Mouse (Mus musculus) heart, adult 2 months (tissue): ENCODE data around the gene Mycbpap. TPM values are rescaled to one million over a fixed set of nuclear protein-coding genes. Genes with fewer than 3 reads are reported as not detected.

Experiments used
- DNase-seq, 2 experiments: peaks; one replicate each; pipeline ENCODE4 v3.0.0; 2021
- H3K27ac ChIP-seq: fragments of 200-600 bp; 2 replicates; pipeline ENCODE4 v1.8.1; 2022
- H3K27me3 ChIP-seq: fragments of 200-500 bp; 2 replicates; pipeline ENCODE4 v1.6.1; 2012; ENCODE audit warnings: mild to moderate bottlenecking, low read length, inconsistent platforms, mixed read lengths; ENCODE audit not compliant: control insufficient read depth, insufficient read depth
- H3K36me3 ChIP-seq: fragments of 200-500 bp; 2 replicates; pipeline ENCODE4 v1.6.1; 2012; ENCODE audit warnings: low read length, inconsistent platforms; ENCODE audit not compliant: control insufficient read depth, insufficient read depth
- H3K4me1 ChIP-seq: fragments of 200-500 bp; 2 replicates; pipeline ENCODE4 v1.6.1; 2011; ENCODE audit warnings: low read length; ENCODE audit not compliant: control insufficient read depth, insufficient read depth
- H3K4me3 ChIP-seq: fragments of 200-600 bp; 2 replicates; pipeline ENCODE4 v1.8.1; 2022
- H3K79me2 ChIP-seq: fragments of 200-500 bp; replicated peaks from 2 replicates; pipeline ENCODE4 v1.6.1; 2012; ENCODE audit warnings: mild to moderate bottlenecking, inconsistent platforms, low read length, moderate library complexity, mixed read lengths; ENCODE audit not compliant: control insufficient read depth, insufficient read depth
- H3K9ac ChIP-seq: fragments of 200-500 bp; 2 replicates; pipeline ENCODE4 v1.6.1; 2012; ENCODE audit warnings: low read depth, mild to moderate bottlenecking, control low read depth, inconsistent platforms, low read length, mixed read lengths
- CTCF ChIP-seq: fragments of 200-600 bp; IDR thresholded peaks from 2 replicates; pipeline ENCODE4 v1.8.1; 2022; ENCODE audit warnings: antibody characterized with exemption, mild to moderate bottlenecking, moderate library complexity
- EP300 ChIP-seq: fragments of 200-500 bp; IDR thresholded peaks from 2 replicates; pipeline ENCODE4 v1.6.1; 2011; ENCODE audit warnings: low read depth, low read length, control low read depth; ENCODE audit not compliant: insufficient read depth
- POLR2A ChIP-seq: fragments of 200-500 bp; IDR thresholded peaks from 2 replicates; pipeline ENCODE4 v1.6.1; 2011; ENCODE audit warnings: mild to moderate bottlenecking, low read depth, low read length, control low read depth; ENCODE audit not compliant: insufficient read depth
- WGBS: fragments of 180-500 bp; shearing (Covaris S2); methylation state at CpG from one replicate; pipeline ENCODE4 v1.1.7; 2018; 5-methylcytosine and 5-hydroxymethylcytosine counted together
- intact Hi-C: fragments of 180-260 bp; cut with DNase I; formaldehyde crosslinking; loops from one replicate; pipeline ENCODE4 v1.15.1; 2025
- long read RNA-seq: library from polyadenylated mRNA; stranded (forward); transcript quantifications from one replicate; pipeline ENCODE4 v2.0.0, GENCODE M21; 2021
- polyA plus RNA-seq: library from polyadenylated mRNA; depleted of rRNA; stranded (reverse); fragments of >200 nt; gene quantifications from 2 replicates; pipeline ENCODE4 v1.2.3, GENCODE M21; 2012; rRNA removed
- total RNA-seq, 2 experiments: library from RNA; stranded (reverse); gene quantifications; 2 replicates each; pipeline ENCODE4 v1.2.3; 2021

The Mycbpap gene
- total RNA-seq (1 to 10 TPM in 1 of 2 experiments, under 1 TPM in 1; 0.89 to 1.1 TPM), polyA plus RNA-seq (0.32 and 0.72 TPM in 2 replicates)
- long read RNA-seq, partial matches to known transcripts: 0 of 1 reads
- long read RNA-seq, other reads (novel, unspliced or antisense): 1 of 1 reads

DNA sequence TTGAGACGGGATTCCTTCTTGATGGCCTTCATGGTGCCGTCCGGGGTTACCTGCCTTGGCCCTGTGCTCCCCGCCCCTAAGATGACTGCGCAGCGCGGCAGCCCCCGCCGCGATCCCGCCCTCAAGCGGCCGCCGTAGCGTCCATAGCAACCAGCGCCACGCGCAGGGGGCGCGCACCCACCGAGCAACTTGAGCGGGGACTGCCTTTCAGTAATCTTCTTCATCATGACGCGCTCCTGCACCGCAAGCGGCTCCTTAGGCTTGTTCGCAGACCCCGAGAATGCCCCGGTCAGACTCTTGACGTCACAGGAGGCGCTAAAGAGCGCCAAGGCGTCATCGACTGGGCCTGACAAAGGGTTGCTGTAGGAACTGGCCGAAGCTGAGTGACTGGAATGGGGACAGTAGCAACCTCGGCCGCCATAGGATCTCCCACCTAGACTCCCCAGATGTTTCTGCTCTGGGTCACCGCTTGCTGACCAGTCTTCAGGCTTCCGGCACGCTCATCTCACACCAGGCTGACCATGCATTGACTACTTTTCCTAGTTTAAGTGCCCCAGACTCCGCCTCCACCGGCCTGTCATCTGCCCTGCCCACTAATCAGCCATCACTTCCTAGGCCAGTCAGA, at the start of gene Mycbpap:
Mycbpap (minus strand) TSS at position 524 of the 625 bp plus-strand sequence.
- no peaks in the 10 kb centered on the region for H3K36me3 ChIP-seq
- TF ChIP-seq CTCF (peak; percentile 37), POLR2A (no peak)
- H3K27me3 ChIP-seq: no peaks in the 10 kb centered on the region; the same call in 1 of the 2 replicates
- peak; percentile 67 to 73 for DNase-seq
- H3K79me2 ChIP-seq: no peaks in the 10 kb centered on the region
- H3K27ac ChIP-seq: no peak within 1 kb of the TSS
- peaks cover 3% of the 10 kb centered on the region; the same call in 1 of the 2 replicates for H3K4me1 ChIP-seq
- intact Hi-C loops: no loop called here
- peak within 1 kb of the TSS; percentile 60 for H3K9ac ChIP-seq
- peak within 1 kb of the TSS; percentile 64 for H3K4me3 ChIP-seq
- 2% methylated on average over 42 of the region's 42 CpGs for WGBS

DNA sequence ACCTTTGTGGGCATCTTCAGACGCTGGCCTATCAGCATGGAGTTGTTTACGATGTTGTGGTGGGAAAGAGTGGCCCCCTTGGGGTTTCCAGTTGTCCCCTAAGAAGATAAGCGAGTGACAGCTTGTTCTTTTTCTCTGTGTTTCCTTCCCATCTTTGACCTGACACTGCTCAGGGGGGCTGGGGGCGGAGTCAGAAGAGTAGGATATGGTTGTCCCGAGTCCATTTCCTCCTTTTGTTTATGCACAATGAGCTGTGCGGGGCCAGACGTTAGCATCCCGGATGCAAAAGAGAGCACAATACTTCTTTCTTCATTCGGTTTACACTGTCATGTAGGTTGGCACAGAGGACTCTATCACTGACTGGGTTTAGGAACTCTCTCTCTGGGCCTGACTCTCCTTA, 49.1 kb upstream of the Mycbpap start:
- Histone ChIP-seq H3K27ac (peak overlapping the region; percentile 60), H3K79me2 (no peaks in the 10 kb centered on the region), H3K9ac (no peak overlapping the region), H3K36me3 (no peaks in the 10 kb centered on the region), H3K4me1 (peaks cover 4% of the 10 kb centered on the region; the same call in 1 of the 2 replicates), H3K27me3 (no peaks in the 10 kb centered on the region), H3K4me3 (no peak overlapping the region)
- WGBS: 43% methylated on average over 9 of the region's 9 CpGs
- TF ChIP-seq POLR2A: no peak
- 0 out of 2 replicates have a peak, but pooled peaks have one; percentile 19 for TF ChIP-seq EP300
- intact Hi-C loops: no loop called here
- peak; percentile 46 to 54 for DNase-seq

DNA sequence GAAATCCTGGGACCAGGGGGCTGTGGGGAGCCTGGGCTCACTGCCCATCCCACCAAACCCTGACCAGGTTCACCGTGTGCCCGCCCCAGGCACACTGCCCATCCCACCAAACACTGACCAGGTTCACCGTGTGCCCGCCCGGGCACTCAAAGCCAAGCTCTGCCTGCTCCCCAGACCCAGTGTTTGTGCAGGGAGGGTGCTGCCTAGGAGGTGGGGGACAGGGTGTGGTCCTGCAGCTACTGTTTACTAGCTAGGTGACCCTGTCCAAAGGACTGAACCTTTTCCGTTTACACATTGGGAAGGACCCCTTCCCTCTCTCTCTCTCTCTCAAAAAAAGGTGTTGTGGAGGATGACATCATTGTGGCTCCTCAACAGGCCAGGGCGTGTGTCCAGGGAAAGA, 45.8 kb upstream of the Mycbpap start:
- WGBS: 91% methylated on average over 7 of the region's 7 CpGs
- Histone ChIP-seq H3K27ac (no peak overlapping the region), H3K27me3 (no peaks in the 10 kb centered on the region; the same call in 1 of the 2 replicates), H3K79me2 (no peaks in the 10 kb centered on the region), H3K4me3 (no peak overlapping the region), H3K9ac (no peak overlapping the region), H3K4me1 (peaks cover 4% of the 10 kb centered on the region; the same call in 1 of the 2 replicates), H3K36me3 (no peaks in the 10 kb centered on the region)
- no peak for DNase-seq
- no peak for TF ChIP-seq POLR2A
- TF ChIP-seq CTCF: no peak
- TF ChIP-seq EP300: no peak
- intact Hi-C loops: no loop called here

DNA sequence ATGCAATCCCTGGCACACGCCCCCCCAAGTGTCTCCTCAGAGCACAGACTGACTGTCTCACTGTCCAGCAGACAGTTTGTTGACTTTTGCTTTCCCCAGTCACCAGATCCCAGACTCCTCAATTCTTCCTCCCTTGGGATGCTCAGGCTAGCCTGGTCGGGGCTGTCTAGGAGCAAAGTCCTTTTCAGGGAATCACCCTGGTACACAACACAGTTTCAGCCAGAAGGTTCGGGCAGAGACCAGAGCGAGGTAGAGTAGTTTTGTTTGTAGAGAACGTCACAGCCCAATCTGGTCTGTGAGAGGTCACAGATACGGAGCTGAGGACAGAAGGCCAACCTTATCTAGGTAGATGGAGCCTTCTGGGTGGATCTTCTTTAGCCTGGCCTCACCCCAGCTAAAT, 45.0 kb upstream of the Mycbpap start:
- no peaks in the 10 kb centered on the region for H3K36me3 ChIP-seq
- intact Hi-C loops: no loop called here
- H3K4me3 ChIP-seq: no peak overlapping the region
- TF ChIP-seq EP300 (no peak), POLR2A (no peak), CTCF (no peak)
- H3K79me2 ChIP-seq: no peaks in the 10 kb centered on the region
- 69% methylated on average over 6 of the region's 6 CpGs for WGBS
- no peak overlapping the region for H3K27ac ChIP-seq
- DNase-seq: no peak
- H3K4me1 ChIP-seq: peaks cover 4% of the 10 kb centered on the region; the same call in 1 of the 2 replicates
- H3K27me3 ChIP-seq: no peaks in the 10 kb centered on the region; the same call in 1 of the 2 replicates
- H3K9ac ChIP-seq: no peak overlapping the region

DNA sequence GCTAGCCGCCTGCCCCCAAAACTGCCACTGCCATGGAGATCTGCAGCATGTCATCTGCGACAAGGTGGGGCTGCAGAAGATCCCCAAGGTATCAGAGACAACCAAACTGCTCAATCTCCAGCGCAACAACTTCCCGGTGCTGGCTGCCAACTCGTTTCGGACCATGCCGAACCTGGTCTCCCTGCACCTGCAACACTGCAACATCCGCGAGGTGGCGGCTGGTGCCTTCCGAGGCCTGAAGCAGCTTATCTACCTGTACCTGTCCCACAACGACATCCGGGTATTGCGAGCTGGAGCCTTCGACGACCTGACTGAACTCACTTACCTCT, 43.6 kb upstream of the Mycbpap start:
- H3K36me3 ChIP-seq: no peaks in the 10 kb centered on the region
- no peak overlapping the region; the same call in 1 of the 2 replicates for H3K9ac ChIP-seq
- intact Hi-C loops: no loop called here
- H3K4me3 ChIP-seq: no peak overlapping the region
- peaks cover under 1% of the 10 kb centered on the region; the same call in 1 of the 2 replicates for H3K4me1 ChIP-seq
- H3K27ac ChIP-seq: no peak overlapping the region
- no peaks in the 10 kb centered on the region for H3K79me2 ChIP-seq
- no peak for TF ChIP-seq EP300
- TF ChIP-seq CTCF: no peak
- TF ChIP-seq POLR2A: no peak
- DNase-seq: no peak
- 49% methylated on average over 16 of the region's 16 CpGs for WGBS
- H3K27me3 ChIP-seq: no peaks in the 10 kb centered on the region; the same call in 1 of the 2 replicates

DNA sequence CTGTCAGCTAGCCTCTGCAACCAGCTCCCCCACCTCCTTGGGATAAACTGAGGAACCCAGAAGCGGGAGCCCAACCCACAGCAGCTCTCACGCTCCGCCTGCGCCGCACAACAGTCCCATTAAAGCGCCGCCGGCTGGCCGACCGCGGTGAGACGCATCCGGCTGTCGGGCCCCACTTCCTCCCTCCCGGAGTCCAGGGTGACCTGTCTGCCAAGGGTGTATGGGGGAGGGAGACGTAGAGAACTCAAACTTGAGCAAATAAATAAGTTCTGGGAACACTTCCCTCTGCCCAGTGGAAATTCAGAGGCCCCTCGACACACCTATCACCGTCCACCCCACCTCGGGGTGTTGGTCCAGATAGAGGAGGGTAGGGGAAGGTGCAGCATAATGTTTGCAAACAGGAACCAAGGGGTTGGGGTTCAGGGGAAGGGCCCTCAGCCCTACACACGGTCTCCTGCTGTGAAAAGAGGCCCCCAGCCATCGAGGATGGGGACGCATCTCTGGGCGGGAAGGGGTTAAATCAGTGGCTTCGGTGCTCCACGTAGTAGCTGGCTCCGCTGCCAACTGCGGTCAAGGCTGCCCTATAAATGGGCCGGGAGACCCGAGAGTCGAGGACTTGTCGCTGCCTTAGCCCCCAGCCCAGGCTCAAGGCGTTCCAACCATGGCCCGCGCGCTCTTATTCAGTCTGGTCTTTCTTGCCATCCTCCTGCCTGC, 43.1 kb upstream of the Mycbpap start, which contains the start of gene Chad:
Chad (plus strand) TSS at position 611 of the 714 bp plus-strand sequence.
- Histone ChIP-seq H3K4me3 (peak within 1 kb of the TSS; percentile 1), H3K27ac (no peak within 1 kb of the TSS; the same call in 1 of the 2 replicates), H3K4me1 (no peaks in the 10 kb centered on the region), H3K27me3 (no peaks in the 10 kb centered on the region; the same call in 1 of the 2 replicates), H3K36me3 (no peaks in the 10 kb centered on the region), H3K79me2 (no peaks in the 10 kb centered on the region), H3K9ac (peak within 1 kb of the TSS; percentile 0)
- intact Hi-C loops: no loop called here
- TF ChIP-seq CTCF: peak; percentile 37
- no peak for TF ChIP-seq EP300
- TF ChIP-seq POLR2A: no peak
- DNase-seq: peak; percentile 51
- 18% methylated on average over 35 of the region's 35 CpGs for WGBS
